Mouse (Mus musculus): ENCODE data around the gene Stmn3. TPM values are rescaled to one million over a fixed set of nuclear protein-coding genes. Genes with fewer than 3 reads are reported as not detected.

The Stmn3 gene
- polyA plus RNA-seq, 1 experiment, result not detected

- DNase-seq (ENCODE audit: low read depth in 1 of 2, low spot score in 2 of 2), result no peak
- Histone ChIP-seq H3K4me1 (ENCODE audit: control insufficient read depth, insufficient read depth, insufficient read length) (no peaks in the 10 kb centered on the region), H3K27ac (ENCODE audit: insufficient read depth, low read length) (no peak overlapping the region), H3K36me3 (ENCODE audit: control insufficient read depth, insufficient read depth, low read length) (peaks cover 27% of the 10 kb centered on the region), H3K27me3 (ENCODE audit: control insufficient read depth, insufficient read depth, low read length) (no peaks in the 10 kb centered on the region), H3K4me3 (ENCODE audit: extremely low read depth, insufficient read depth, insufficient read length) (no peak overlapping the region)
- TF ChIP-seq POLR2A (IDR thresholded peaks at IDR 0.05; ENCODE audit: low read depth, low read length), result no peak
- TF ChIP-seq CTCF (IDR thresholded peaks at IDR 0.05; ENCODE audit: extremely low read depth, insufficient read depth, insufficient read length, insufficient replicate concordance), result no peak
- 97% methylated on average over 2 of the region's 2 CpGs for WGBS
Measured at GRCm38 (mm10) chr2:181326098-181326497, 11.8 kb upstream of the Stmn3 start.

GRCm38 (mm10) chr2:181322136-181322535 is 7.8 kb upstream of the Stmn3 start:
- TF ChIP-seq CTCF (IDR thresholded peaks at IDR 0.05; ENCODE audit: extremely low read depth, insufficient read depth, insufficient read length, insufficient replicate concordance) (no peak), POLR2A (IDR thresholded peaks at IDR 0.05; ENCODE audit: low read depth, low read length) (no peak)
- Histone ChIP-seq H3K36me3 (ENCODE audit: control insufficient read depth, insufficient read depth, low read length) (peaks cover 11% of the 10 kb centered on the region), H3K27me3 (ENCODE audit: control insufficient read depth, insufficient read depth, low read length) (no peaks in the 10 kb centered on the region), H3K4me1 (ENCODE audit: control insufficient read depth, insufficient read depth, insufficient read length) (no peaks in the 10 kb centered on the region; the same call in 1 of the 2 replicates), H3K27ac (ENCODE audit: insufficient read depth, low read length) (no peak overlapping the region), H3K4me3 (ENCODE audit: extremely low read depth, insufficient read depth, insufficient read length) (no peak overlapping the region)
- WGBS, result 92% methylated on average over 5 of the region's 5 CpGs
- DNase-seq (ENCODE audit: low read depth in 1 of 2, low spot score in 2 of 2), result no peak

- H3K4me1 ChIP-seq (ENCODE audit: control insufficient read depth, insufficient read depth, insufficient read length), result no peaks in the 10 kb centered on the region; the same call in 1 of the 2 replicates
- DNase-seq (ENCODE audit: low read depth in 1 of 2, low spot score in 2 of 2), result no peak
- H3K4me3 ChIP-seq (ENCODE audit: extremely low read depth, insufficient read depth, insufficient read length), result peak overlapping the region; percentile 91; the same call in 1 of the 2 replicates
- peaks cover 4% of the 10 kb centered on the region for H3K36me3 ChIP-seq (ENCODE audit: control insufficient read depth, insufficient read depth, low read length)
- 0 out of 2 replicates have a peak overlapping the region, but pooled peaks have one; percentile 78 for H3K27ac ChIP-seq (ENCODE audit: insufficient read depth, low read length)
- WGBS, result 11% methylated on average over 7 of the region's 7 CpGs
- TF ChIP-seq POLR2A (IDR thresholded peaks at IDR 0.05; ENCODE audit: low read depth, low read length), result no peak
- TF ChIP-seq CTCF (IDR thresholded peaks at IDR 0.05; ENCODE audit: extremely low read depth, insufficient read depth, insufficient read length, insufficient replicate concordance), result no peak
- no peaks in the 10 kb centered on the region for H3K27me3 ChIP-seq (ENCODE audit: control insufficient read depth, insufficient read depth, low read length)
Measured at GRCm38 (mm10) chr2:181320103-181320499, 5.8 kb upstream of the Stmn3 start.

GRCm38 (mm10) chr2:181319248-181320102 is 5.2 kb upstream of the Stmn3 start, which contains the start of gene Rtel1:
TSS of gene Rtel1 (plus strand) at chr2:181319739.
- Histone ChIP-seq H3K4me3 (ENCODE audit: extremely low read depth, insufficient read depth, insufficient read length) (peak within 1 kb of the TSS; percentile 91), H3K27ac (ENCODE audit: insufficient read depth, low read length) (peak within 1 kb of the TSS; percentile 78), H3K4me1 (ENCODE audit: control insufficient read depth, insufficient read depth, insufficient read length) (no peaks in the 10 kb centered on the region; the same call in 1 of the 2 replicates), H3K27me3 (ENCODE audit: control insufficient read depth, insufficient read depth, low read length) (no peaks in the 10 kb centered on the region), H3K36me3 (ENCODE audit: control insufficient read depth, insufficient read depth, low read length) (peaks cover 4% of the 10 kb centered on the region)
- WGBS, result 5% methylated on average over 40 of the region's 40 CpGs
- TF ChIP-seq POLR2A (IDR thresholded peaks at IDR 0.05; ENCODE audit: low read depth, low read length), result no peak
- TF ChIP-seq CTCF (IDR thresholded peaks at IDR 0.05; ENCODE audit: extremely low read depth, insufficient read depth, insufficient read length, insufficient replicate concordance), result no peak
- DNase-seq (ENCODE audit: low read depth in 1 of 2, low spot score in 2 of 2), result peak; percentile 73 to 78

GRCm38 (mm10) chr2:181313344-181314079 is 788 bp downstream of the Stmn3 start:
- DNase-seq (ENCODE audit: low read depth in 1 of 2, low spot score in 2 of 2), result no peak
- TF ChIP-seq CTCF (IDR thresholded peaks at IDR 0.05; ENCODE audit: extremely low read depth, insufficient read depth, insufficient read length, insufficient replicate concordance) (no peak), POLR2A (IDR thresholded peaks at IDR 0.05; ENCODE audit: low read depth, low read length) (no peak)
- no peak overlapping the region for H3K27ac ChIP-seq (ENCODE audit: insufficient read depth, low read length)
- no peak overlapping the region for H3K4me3 ChIP-seq (ENCODE audit: extremely low read depth, insufficient read depth, insufficient read length)
- H3K4me1 ChIP-seq (ENCODE audit: control insufficient read depth, insufficient read depth, insufficient read length), result peaks cover 4% of the 10 kb centered on the region
- H3K27me3 ChIP-seq (ENCODE audit: control insufficient read depth, insufficient read depth, low read length), result peaks cover 11% of the 10 kb centered on the region
- 15% methylated on average over 35 of the region's 35 CpGs for WGBS
- H3K36me3 ChIP-seq (ENCODE audit: control insufficient read depth, insufficient read depth, low read length), result no peaks in the 10 kb centered on the region

DNA sequence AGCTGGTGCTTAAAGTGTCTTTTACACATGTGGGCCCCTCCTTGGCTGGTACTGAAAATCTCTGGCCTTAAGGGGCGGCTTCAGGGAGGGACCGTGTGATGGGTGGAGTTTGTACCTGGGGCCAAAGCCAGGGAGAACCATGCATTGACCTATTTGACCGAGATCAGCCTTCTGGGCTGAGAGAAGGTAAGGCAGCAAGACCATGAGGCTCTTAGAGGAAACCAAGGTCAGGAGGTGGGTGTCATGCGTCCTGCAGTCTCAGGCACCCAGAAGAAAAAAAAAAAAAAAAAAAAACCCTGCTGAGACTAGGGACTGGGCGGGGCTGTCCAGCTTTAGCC is 1.3 kb downstream of the Stmn3 start:
- H3K27me3 ChIP-seq (ENCODE audit: control insufficient read depth, insufficient read depth, low read length), result peaks cover 11% of the 10 kb centered on the region
- TF ChIP-seq CTCF (IDR thresholded peaks at IDR 0.05; ENCODE audit: extremely low read depth, insufficient read depth, insufficient read length, insufficient replicate concordance) (no peak), POLR2A (IDR thresholded peaks at IDR 0.05; ENCODE audit: low read depth, low read length) (no peak)
- no peaks in the 10 kb centered on the region for H3K36me3 ChIP-seq (ENCODE audit: control insufficient read depth, insufficient read depth, low read length)
- no peak overlapping the region for H3K27ac ChIP-seq (ENCODE audit: insufficient read depth, low read length)
- H3K4me3 ChIP-seq (ENCODE audit: extremely low read depth, insufficient read depth, insufficient read length), result no peak overlapping the region
- DNase-seq (ENCODE audit: low read depth in 1 of 2, low spot score in 2 of 2), result no peak
- peaks cover 4% of the 10 kb centered on the region for H3K4me1 ChIP-seq (ENCODE audit: control insufficient read depth, insufficient read depth, insufficient read length)
- 33% methylated on average over 5 of the region's 5 CpGs for WGBS

Measured in spleen, adult 2 months (tissue).